ENCODE assay signal across 8 mouse cellular contexts in genomic region chr4:55929141-55929782, GRCm38 (mm10).
DNase-seq lines count a peak whose midpoint lies in the region; ATAC-seq and TF ChIP-seq lines count a peak whose summit lies in the region.

No protein-coding gene starts in this region.

- no peak overlapping the region for H3K4me2 ChIP-seq in embryonic facial prominence, embryonic 11.5 days (ENCODE audit: low read depth, low read length)
- H3K4me2 ChIP-seq in kidney, embryonic 15.5 days: peak overlapping the region; percentile 21; the same call in 1 of the 2 replicates
- H3K4me2 ChIP-seq in myocyte (ENCODE audit: low read depth): peak overlapping the region; percentile 78

- H3K4me3 ChIP-seq in cerebellum, adult 2 months (replicated peaks; ENCODE audit: insufficient read depth, low read depth, low read length): no peak overlapping the region
- H3K4me3 ChIP-seq in embryonic facial prominence, embryonic 11.5 days (ENCODE audit: low read depth, low read length): no peak overlapping the region
- no peak overlapping the region for H3K4me3 ChIP-seq in kidney, embryonic 15.5 days (replicated peaks)
- H3K4me3 ChIP-seq in myocyte: no peak overlapping the region

- H3K27ac ChIP-seq in cerebellum, adult 2 months (ENCODE audit: insufficient read depth, low read length): no peak overlapping the region
- peak overlapping the region; percentile 56; the same call in 1 of the 2 replicates for H3K27ac ChIP-seq in embryonic facial prominence, embryonic 11.5 days (replicated peaks; ENCODE audit: low read depth, low read length)
- H3K27ac ChIP-seq in kidney, embryonic 15.5 days: no peak overlapping the region

- H3K79me2 ChIP-seq in myocyte (ENCODE audit: control insufficient read depth, insufficient read depth): no peaks in the 10 kb centered on the region

- peaks cover 2% of the 10 kb centered on the region; the same call in 1 of the 2 replicates for H3K4me1 ChIP-seq in cerebellum, adult 2 months (ENCODE audit: control insufficient read depth, insufficient read depth, low read length)
- no peaks in the 10 kb centered on the region; the same call in 1 of the 2 replicates for H3K4me1 ChIP-seq in embryonic facial prominence, embryonic 11.5 days (ENCODE audit: control insufficient read depth, insufficient read depth, low read length)
- no peaks in the 10 kb centered on the region for H3K4me1 ChIP-seq in kidney, embryonic 15.5 days

- H3K36me3 ChIP-seq in embryonic facial prominence, embryonic 11.5 days (replicated peaks; ENCODE audit: control insufficient read depth, insufficient read depth, low read depth, low read length): no peaks in the 10 kb centered on the region
- H3K36me3 ChIP-seq in kidney, embryonic 15.5 days: no peaks in the 10 kb centered on the region
- no peaks in the 10 kb centered on the region for H3K36me3 ChIP-seq in myocyte (ENCODE audit: control insufficient read depth, insufficient read depth)

- H3ac ChIP-seq in myocyte (ENCODE audit: control insufficient read depth, insufficient read length): no peak overlapping the region

- ATAC-seq in embryonic facial prominence, embryonic 11.5 days (replicated peaks; ENCODE audit: insufficient number of reproducible peaks, low FRiP score, low TSS enrichment, low read depth): peak; percentile 84
- ATAC-seq in kidney, embryonic 15.5 days (replicated peaks; ENCODE audit: low FRiP score): peak; percentile 60
- no peak for ATAC-seq in cerebellum, adult (ENCODE audit: insufficient number of reproducible peaks, low FRiP score, low TSS enrichment)

- DNase-seq in cerebellum, postnatal 25 days: peak; percentile 5 to 14
- DNase-seq in cerebellum, adult 2 months: no peak
- peak; percentile 56 for DNase-seq in embryonic facial prominence, embryonic 11.5 days (ENCODE audit: low spot score)
- no peak for DNase-seq in thymus, postnatal 4 days
- no peak for DNase-seq in adrenal gland, postnatal 25 days

- WGBS in cerebellum, adult 2 months: 30% methylated on average over 11 of the region's 11 CpGs
- WGBS in embryonic facial prominence, embryonic 11.5 days: 33% methylated on average over 11 of the region's 11 CpGs
- 63% methylated on average over 11 of the region's 11 CpGs for WGBS in kidney, embryonic 15.5 days

- no peaks in the 10 kb centered on the region; the same call in 1 of the 2 replicates for H3K27me3 ChIP-seq in cerebellum, adult 2 months (ENCODE audit: control insufficient read depth, insufficient read depth, low read length)
- H3K27me3 ChIP-seq in embryonic facial prominence, embryonic 11.5 days (ENCODE audit: control insufficient read depth, insufficient read depth, low read length): no peaks in the 10 kb centered on the region
- no peaks in the 10 kb centered on the region for H3K27me3 ChIP-seq in kidney, embryonic 15.5 days
- no peaks in the 10 kb centered on the region for H3K27me3 ChIP-seq in myocyte (ENCODE audit: control insufficient read depth, insufficient read depth, insufficient read length)

- H3K9ac ChIP-seq in embryonic facial prominence, embryonic 11.5 days (replicated peaks; ENCODE audit: low read length): no peak overlapping the region
- H3K9ac ChIP-seq in kidney, embryonic 15.5 days: no peak overlapping the region

- TF ChIP-seq CTCF in cerebellum, adult 2 months (IDR thresholded peaks at IDR 0.05; ENCODE audit: borderline replicate concordance, insufficient read depth, low read depth, low read length): no peak

- H3K9me3 ChIP-seq in embryonic facial prominence, embryonic 11.5 days (replicated peaks; ENCODE audit: control insufficient read depth, low read length): no peaks in the 10 kb centered on the region
- H3K9me3 ChIP-seq in kidney, embryonic 15.5 days (replicated peaks): no peaks in the 10 kb centered on the region

- TF ChIP-seq POLR2A in cerebellum, adult 2 months (IDR thresholded peaks at IDR 0.05; ENCODE audit: borderline replicate concordance, insufficient read depth, low read length): no peak
- TF ChIP-seq POLR2A in myocyte (IDR thresholded peaks at IDR 0.05; ENCODE audit: insufficient read length, low read depth): no peak

TF ChIP-seq in myocyte, 11 proteins besides CTCF, POLR2A, EP300 and RAD21:
- TF ChIP-seq TCF12 (IDR thresholded peaks at IDR 0.05; ENCODE audit: insufficient read depth, poor library complexity, severe bottlenecking): no peak
- no peak for TF ChIP-seq USF1 (IDR thresholded peaks at IDR 0.05; ENCODE audit: low read depth)

Comparison
In these comparisons a context has a peak if more than half of its experiments do, and no peak if none do; other contexts are left out.
1. DNase-seq: peak in cerebellum, postnatal 25 days (2 of 2) and embryonic facial prominence, embryonic 11.5 days (single experiment); none in cerebellum, adult 2 months (0 of 2), thymus, postnatal 4 days (single experiment) and adrenal gland, postnatal 25 days (single experiment).